Mouse (Mus musculus) retina, postnatal 1 day (tissue): ENCODE data around the gene Gne.
"Not testable (repeated sequence)": the region's sequence is repeated elsewhere in the genome, so short reads cannot be mapped to it uniquely, and the experiment has no call there.

Source experiments
- DNase-seq: peaks from one replicate; pipeline ENCODE4 v3.0.0-alpha.2; 2012

The Gne gene

DNA sequence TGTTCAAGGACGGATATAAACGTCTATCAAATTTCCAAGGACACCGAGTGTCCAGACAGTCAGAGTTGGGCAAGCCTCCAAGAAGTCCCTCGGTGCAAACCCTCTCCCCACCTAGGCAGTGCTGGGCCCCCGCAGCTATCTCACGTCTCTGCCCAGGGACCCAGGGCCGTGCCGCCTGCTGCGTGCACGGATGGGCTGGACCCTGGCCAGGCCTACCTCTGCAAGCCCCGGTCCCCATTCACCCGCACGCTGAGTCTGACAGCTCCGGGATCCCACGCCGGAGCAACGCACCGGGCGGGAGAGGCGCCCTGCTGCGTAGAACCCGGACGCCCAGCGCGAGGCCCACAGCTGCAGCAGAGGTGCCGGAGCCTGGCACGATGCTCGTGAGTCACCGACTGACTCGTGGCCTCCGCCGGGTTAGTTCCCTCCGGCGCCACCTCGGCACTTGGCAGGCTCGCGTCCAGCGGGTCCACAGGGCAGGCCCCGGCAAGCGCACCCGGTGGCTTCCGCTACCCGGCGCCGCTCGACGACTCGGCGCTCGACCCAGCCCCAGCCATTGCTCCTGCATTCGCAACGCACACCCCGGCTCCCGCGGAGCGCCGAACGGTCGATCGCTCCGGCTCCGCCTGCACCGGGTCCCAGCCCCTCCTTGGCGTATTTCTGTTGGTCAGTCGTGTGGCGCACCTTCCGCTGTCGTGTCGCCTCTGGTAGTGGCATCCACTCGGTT, 11.7 kb downstream of the Gne start:
- peak; percentile 93 for DNase-seq

DNA sequence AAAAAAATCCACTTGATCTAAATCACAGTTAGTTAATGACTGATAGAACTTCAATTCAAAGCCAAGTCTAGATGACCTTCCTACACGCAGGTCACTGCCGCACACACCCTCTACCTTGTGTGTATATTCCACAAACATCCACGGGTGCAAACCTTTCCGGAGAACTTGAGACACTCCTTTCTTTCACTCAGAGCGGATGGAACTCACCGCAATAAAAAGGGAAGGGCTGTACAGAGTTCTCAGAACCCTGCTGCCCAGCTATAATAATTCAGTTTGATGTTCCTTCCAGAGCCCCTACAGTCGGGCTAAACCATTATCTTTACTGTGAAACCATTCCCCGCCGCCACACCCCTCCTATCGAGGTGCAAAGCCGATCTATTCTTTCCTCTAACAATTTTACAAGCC, 12.2 kb downstream of the Gne start:
- DNase-seq, result no peak

DNA sequence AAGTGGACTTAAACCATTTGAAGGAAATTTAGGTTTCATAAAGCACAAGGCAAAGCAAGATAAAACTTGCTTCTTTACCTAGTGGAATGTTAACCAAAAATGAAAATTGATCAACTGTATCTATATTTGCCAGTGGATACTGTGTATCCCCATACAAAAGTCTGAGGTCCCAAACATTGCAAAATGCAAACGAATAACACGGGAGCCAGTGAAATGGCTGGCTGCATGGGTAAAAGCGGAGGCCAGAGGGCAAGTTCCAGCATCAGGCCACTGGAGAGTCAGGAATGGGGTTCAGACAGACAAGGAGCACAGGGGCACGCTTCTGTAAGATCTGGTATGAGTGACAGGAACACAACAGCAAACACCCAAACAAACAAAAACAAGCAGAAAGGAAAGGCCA, 13.3 kb downstream of the Gne start:
- no peak for DNase-seq

DNA sequence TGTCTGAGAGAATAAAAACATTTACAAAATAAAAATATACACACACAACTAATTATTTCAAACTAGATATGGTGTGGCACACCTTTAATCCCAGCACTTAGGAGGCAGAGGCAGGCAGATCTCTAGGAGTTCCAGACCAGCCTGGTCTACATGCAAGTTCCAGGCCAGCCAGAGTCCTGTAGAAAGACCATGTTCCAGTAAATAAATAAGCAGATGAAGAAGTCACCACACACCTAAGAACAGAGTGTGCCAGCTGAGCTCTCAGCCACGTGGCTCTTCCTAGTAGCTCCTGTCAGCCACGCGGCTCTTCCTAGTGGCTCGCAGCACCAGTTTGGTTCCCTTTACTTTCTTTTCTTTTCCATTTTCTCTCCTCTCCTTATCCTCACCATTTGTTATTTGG, 14.6 kb downstream of the Gne start:
- DNase-seq, result no peak

DNA sequence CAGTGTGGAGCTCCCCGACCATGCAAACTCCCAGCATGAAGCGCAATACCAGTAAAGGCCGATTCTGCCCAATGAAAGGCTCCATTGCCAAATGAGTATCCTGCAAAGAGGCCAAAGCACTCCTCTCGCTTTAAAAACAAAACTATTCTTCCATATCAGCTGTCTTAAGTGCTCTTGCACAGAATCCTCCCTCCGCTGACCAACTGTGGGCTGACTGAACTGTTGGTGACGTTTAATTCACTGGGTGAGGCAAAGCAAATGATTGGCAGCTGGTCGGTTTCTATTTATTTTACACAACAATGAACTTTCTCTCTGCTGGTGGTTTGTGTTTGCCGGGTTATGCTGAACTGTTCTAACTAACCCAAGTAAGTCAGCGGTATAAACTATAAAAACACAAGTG, 15.2 kb downstream of the Gne start:
- DNase-seq, result peak; percentile 29

DNA sequence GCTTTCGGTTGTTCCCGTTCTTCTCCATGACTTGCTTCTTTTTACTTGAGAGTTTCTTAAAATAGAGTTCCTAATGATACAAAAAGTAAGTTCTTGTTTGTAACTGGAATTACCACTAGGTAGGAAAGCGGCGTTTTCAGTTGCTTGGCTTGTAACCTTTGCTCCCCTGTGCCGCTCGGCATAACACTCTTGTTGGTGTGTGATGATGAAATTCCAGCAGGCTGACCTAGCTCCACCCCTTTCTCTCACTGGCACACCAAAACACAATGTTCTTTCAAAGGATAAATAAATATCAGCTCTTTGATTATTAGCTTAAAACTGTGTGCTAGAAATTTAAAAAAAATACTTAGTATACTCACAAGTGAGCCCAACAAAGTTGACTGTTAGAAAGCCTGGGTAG, 17.1 kb downstream of the Gne start:
- no peak for DNase-seq

DNA sequence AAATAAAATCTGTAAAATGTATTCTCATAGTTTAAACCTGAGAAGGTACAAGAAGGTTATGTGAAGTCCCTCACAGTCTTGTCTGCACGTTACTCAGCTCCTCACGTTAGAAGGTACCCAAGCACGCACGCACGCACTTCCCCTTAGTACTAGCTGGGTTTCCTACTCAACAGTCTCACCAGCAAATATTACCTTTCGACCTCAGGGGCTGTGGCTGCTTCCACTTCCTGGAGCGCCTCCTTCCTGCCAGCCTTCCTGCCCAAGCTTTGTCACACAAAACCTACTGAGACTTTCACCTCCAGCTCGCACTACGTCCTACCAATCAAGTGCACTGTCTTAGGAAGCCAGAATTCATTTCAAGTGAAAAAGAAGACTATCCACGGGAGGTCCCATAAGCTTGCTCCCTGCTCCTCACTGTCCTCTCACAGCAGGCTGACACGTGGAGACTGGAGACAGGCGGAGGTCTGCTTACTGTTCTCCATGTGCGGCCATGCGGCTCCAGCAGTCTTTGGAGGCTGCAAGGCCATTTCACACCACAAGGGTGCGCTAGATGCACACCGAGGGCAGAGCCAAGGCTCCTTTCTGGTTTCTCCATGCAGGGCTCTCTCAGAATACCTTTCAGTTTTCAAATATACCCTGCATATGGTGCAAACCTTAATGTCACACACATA, 18.5 kb downstream of the Gne start:
- peak; percentile 86 for DNase-seq

DNA sequence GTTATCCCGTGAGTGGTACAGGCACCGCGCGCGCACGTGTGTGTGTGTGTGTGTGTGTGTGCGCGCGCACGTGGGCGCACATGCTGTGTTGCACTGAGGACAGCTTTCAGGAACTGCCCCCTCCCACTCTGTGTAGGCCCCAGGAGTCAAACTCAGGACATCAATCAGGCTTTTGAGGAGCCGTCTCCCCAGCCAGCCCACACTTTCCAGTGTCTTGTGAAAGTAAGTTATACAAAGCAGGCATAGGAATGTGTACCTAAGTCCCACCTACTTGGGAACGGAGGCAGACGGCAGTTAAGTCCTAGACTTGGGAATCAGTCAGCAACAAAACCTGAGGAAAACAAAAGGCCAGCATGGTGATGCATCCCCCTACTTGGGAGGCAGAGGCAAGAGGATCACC, 21.2 kb downstream of the Gne start:
- DNase-seq, result no peak

DNA sequence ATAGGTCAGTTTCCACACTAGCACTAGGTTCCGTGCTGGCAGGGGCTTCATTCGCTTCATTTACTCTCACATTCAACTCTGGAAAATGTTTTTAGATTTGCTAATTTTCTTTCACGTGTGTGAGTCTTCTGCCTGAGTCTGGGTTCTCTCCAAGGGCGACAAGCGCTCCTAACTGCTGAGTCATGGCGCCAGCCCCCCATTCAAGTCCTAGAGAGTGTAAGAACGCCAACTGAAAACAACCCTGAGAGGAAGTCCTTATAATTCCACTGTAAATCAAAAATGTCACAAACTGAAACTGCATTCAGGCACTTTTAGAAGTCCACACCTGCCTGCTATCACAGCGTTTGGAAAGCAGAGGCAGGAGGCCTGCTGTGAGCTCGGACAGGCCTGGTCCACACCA, 21.9 kb downstream of the Gne start:
- DNase-seq, result no peak

DNA sequence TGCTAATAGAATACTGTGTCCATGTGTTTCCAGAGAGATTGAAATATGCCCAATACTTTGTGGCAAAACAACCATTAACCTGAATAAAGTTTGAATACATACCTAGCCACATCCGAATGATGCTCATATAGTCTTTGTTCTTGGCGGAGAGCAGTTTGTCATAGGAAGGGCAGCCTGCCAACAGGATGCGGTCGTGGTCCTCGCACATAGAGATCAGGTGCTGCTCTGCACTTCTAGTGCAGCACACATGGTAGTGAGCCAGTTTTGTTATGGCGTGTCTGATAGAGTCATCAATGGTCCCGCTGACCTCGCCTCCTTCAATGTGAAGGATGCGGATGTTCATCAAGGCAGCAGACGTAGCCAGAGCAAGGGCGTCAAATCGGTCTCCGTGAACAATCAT, 24.3 kb downstream of the Gne start:
- no peak for DNase-seq

DNA sequence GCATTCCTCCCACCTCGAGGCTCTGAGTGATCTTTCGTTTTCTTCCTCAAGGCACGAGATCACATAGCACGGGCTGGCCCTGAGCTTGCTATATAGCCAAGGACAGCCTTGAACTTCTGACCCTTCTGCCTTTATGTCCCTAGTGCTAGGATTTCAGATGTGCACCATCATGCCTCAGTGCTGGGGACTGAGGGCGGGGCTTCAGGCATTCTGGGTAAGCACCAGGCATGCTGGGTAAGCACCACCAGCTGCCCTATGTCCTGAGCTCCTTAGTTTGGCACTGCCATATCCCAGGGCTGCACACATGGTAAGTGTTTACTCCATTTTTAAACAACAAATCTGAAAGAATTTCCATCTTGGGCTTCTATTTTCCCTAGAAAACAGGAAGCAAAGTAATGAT, 34.2 kb downstream of the Gne start:
- no peak for DNase-seq

DNA sequence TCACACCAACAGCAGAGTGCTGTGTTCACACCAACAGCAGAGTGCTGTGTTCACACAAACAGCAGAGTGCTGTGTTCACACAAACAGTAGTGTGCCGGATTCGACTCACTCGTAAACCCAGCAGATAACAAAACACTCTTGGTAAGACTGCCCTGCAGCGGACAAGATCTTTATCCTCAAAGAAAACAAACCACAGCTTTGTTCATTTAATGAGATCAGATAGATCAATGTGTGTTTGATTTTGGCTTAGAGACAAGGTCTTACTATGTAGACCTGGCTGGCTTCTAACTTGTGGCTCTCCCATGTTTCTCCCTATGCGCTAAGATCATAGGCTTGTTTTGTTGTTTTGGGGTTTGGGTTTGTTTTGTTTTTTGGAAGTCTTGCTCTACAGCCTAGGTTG, 37.9 kb downstream of the Gne start:
- DNase-seq, result no peak

DNA sequence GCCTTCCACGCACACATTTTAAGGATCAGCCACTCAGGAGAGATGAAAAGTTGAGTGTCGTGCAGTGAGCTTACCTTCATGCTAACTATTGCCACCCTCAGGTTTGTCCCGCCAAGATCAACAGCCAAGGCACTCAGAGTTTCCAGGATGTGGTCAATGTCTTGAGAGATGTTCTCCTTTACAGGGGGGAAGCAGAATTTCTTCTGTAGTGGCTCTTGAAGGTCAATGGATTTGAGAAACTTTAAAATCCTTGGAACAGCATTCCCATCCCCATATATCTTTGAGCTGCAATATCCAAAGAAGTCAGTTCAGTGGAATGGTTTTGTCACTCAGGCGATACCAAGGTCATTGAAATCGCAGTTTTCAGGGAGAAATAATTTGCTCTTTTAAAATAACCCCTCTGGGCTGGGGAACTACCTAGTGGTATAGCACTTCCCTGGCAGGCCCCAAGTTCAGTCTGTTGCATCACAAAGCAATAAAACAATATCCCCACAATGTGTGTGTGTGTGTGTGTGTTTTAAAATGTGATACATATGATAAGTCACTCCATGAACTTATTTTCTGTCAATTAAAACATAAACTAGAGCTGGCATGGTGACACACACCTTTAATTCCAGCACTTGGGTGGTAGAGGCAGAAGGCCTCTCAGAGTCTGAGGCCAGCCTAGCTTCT, 39.2 kb downstream of the Gne start:
- no peak for DNase-seq

DNA sequence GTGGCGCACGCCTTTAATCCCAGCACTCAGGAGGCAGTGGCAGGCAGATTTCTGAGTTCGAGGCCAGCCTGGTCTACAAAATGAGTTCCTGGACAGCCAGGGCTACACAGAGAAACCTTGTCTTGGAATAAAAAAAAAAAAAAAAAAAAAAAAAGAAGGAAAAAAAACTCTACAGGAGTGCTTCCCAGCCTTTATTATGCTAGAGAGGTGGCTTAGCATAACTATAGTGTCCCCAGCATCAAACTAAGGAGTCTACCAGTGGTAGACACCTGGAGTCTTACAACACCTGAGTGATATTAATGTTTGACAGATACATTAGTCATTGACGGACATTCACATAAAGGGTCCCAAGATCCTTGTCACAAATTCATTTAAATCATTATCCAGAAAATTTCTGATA, 40.8 kb downstream of the Gne start:
- not testable (repeated sequence) for DNase-seq

DNA sequence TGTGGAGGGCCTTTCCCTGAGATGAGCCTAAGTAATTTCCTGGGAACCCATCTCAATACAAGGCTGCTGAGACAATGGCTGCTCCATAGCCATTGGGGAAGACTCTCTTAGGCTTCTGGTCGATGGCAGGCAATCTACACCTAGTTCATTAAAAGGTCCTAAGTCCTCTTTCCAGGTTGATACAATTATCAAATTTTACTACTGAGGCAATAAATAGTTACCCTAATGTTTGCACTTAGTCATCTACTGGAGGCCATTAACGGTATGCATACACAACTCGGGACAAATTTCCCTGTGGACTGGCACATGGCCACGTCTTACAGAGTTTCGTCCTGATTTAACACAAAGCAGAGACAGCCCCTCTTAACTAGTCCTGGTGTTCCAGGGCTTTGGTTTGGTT, 41.5 kb downstream of the Gne start:
- no peak for DNase-seq

DNA sequence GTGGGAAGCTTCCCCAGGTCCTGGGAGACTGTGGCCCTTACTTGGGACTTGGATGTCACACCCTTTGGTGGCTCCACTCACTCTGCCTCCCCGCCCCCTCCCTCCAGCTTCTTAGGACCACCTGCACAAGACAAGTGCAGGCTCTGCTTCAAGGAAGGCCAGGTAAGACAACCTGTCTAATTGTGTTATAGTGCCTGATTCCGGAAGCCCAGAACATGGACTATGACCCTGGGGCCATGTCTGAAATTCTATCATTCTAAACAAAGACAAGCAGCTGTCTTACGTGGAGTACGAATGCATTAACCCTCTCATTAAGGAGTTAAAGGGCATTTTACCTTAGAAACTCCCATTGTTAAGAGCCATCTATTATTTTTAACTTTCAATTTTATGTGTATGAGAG, 43.2 kb downstream of the Gne start:
- DNase-seq, result no peak

DNA sequence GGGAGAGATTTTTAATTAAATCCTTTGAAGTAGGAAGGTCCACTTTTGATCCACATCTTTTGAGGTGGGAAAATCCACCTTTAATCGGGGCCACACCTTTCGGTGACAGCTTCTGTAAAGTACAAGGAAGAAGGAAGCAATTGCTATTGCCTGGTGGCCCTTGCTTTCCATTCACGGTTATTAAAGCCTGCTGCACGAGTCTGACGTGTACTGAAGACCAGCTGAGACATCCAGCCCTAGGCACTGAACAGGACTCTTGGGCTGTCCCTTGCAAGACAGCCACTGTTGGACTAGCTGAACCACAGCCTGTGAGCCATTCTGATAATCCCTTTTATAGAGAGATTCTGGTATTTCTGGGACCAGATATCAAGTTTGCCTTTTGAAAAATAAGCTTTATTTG, 47.5 kb downstream of the Gne start:
- DNase-seq, result no peak

DNA sequence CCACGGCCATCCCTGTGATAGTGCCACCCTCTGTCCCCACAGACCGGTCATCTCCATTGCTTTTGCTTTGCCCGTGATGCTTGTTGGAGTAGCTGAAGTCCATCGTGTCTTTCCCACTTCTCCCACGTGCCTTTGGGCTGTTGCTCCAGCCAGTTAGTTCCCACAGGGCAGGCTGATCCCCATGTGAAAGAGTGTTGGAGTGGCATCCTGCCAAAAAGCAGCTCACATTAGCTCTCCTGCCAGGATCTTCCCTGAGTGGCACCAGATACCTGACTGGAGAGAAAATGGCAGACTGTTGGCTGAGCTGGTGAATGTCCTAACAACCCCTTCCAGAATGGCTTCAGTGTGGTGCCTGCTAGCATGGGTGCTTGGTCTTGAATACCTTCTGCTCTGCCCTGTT, 52.5 kb downstream of the Gne start:
- DNase-seq, result no peak

DNA sequence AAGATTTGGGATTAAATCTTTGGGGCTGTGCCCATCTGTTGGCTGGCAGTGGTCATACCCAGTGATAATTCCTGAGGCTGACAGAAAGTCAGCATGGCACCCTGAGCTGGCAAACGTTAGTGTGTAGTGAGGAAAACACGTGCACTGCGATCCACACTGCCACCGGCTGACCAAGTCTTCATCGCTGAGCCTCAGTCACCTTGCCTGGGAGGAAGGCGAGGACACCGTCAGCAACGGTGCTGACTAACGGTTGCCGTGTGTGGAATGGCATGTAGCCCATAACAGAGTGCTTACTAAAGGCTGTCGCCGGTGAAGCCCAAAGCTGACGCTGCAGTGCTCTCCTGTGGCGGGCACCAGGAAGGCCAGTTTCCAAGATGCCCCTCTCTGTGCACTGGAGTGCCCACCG, 54.3 kb downstream of the Gne start:
- DNase-seq, result peak; percentile 21

DNA sequence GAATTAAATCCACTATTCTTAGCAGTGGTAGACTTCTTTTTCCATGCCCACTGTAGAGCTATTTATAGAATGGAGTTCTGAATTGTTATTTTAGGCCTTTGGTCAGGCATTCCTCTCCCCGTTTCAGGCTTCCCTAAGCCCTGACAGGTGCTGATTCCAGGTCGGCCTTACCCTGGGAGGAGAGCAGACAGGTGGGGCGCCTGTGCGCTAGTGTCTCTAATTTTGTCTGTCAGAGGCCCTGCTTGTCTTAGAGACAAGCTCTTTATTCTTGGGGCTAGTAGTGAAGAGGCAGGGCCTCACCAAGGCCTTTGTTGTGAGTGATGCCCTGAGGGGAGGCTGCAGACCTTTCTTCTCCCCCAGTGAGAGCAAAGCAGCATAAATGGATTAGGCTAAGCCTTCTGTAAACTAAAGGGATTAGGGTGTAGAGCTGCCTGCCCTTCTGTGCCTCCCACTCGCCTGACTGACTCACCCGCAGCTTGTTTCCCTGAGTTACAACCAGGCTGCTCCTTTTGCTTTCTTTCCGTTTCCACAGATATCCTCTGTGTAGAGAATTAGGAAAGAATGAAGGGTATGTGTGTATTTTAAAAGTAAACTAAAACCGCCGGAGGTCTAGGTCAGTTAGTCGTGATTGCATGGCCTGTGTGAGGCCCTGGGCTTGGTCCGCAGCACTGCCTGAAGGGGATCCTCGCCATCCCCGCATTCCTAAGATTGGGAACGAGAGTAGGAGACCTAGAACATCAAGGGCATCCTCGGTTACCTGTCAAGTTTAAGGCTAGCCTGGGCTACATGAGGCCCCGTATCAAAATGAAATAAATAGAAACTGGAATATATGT, 55.5 kb downstream of the Gne start:
- peak; percentile 89 for DNase-seq

DNA sequence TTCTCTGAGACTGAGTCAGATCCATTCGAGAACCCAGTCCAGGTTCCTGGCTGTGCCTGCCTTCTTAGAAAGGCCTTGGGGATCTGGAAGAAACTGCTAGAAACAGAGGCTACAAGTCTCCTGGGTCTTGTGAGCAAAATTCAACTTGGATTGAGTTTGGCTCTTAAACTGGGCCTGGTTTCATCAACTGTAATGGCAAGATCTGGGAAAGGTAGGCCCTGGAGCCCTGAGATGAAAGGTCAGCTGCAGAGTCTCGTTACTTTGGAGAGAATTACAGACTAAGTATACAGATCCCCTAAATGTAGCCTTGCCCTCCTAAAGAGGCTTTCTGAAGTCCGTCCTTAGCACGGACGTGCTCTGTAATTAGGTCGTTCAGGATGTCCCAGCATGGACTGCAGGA, 58.4 kb downstream of the Gne start:
- DNase-seq, result no peak

DNA sequence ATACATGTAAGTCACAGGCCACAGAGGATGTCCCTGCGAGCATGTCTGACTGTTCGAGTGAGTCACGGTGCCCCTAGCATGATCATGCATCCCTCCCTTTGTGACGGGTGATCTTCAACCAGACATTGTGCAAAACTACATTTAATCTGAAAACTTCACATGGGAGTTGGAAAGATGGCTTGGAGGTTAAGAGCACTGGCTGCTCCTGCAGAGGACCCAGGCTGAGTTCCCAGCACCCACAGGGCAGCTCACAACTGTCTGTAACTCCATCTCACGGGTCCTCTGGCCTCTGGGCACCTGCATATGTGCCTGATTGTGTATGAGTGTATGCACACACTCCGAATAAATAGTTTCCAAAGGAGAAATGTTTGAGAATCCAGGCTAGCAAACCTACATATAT, 59.7 kb downstream of the Gne start:
- DNase-seq, result no peak

DNA sequence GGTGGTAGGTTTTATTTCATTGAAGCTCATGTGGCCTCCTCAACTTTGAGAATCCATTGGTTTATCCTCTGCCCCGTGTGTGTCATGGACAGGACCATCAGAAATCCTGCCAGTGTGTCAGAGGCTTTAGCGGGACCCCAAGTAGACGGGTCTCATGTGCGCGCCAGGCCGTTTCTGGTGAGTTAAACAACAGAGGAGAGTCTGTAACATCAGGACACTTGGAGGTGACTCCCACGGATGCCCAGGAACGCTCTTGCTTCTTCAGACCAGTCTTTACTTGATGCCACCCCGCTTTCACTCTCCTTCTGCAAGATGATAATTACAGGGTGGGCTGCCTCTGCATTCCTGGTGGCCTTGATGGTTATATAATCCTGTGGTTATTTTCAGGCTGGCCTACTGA, 60.3 kb downstream of the Gne start:
- no peak for DNase-seq

DNA sequence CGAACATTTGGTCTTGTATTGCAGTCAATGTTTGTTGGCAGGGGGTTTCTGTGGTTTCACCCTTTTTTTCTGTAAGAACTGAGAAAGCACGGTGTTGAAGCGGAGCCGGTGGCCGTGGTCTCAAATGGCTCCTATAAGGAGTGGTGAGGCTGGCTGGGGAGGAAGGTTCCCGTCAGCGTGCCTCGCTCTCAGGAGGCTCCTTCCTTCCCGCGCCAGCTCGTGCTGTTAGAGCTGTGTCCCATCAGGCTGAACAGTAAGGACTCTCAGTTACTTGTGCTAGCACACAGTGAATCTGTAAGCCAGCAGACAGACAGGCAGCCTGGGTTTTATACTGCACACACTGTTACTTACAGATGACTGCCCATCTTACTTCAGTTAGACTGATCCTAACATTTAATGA, 61.2 kb downstream of the Gne start:
- DNase-seq, result no peak
